ENCODE assay signal across 23 mouse cellular contexts in the genomic region with DNA sequence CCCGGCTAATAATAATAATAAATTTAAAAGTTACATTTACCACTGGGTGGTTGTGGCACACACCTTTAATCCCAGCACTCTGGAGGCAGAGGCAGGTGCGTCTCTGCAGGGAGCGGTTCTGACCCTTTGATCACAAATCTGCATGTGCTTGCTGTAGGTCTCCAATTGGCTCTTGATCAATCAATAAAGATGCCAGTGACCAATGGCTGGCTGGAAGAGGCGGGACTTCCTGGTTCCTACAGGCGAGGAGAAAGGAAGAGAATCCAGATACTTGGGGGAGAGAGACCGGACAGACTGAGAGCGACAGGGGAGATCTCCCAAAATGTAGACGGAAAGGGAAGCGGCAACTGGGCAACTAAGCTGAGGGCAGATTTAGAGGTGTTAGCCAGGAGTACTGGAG. TPM values are rescaled to one million over a fixed set of nuclear protein-coding genes. Genes with fewer than 3 reads are reported as not detected.
DNase-seq lines count a peak whose midpoint lies in the region; ATAC-seq and TF ChIP-seq lines count a peak whose summit lies in the region.
"Had no signal": no experiment of that assay in that cellular context is flagged by ENCODE, and none has a peak within 500 bp of the region (broad histone marks: within the 10 kb centered on the region; RNA-seq: fewer than 3 reads in every experiment).

No protein-coding gene starts in this region.

- no peak for TF ChIP-seq POLR2A in CH12.LX (IDR thresholded peaks at IDR 0.05; ENCODE audit: low read depth, low read length)

- no peak for TF ChIP-seq CTCF in CH12.LX (conservative IDR thresholded peaks at IDR 0.05 in 1 of 2, IDR thresholded peaks at IDR 0.05 in 1 of 2; ENCODE audit: low read depth in 2 of 2, low read length in 2 of 2)
- TF ChIP-seq CTCF in liver, postnatal 0 days (IDR thresholded peaks at IDR 0.05; ENCODE audit: low read depth) = no peak

- peaks cover 42 to 64% of the 10 kb centered on the region in 2 experiments for H3K4me1 ChIP-seq in CH12.LX (ENCODE audit: control insufficient read depth in 1 of 2, insufficient read depth in 2 of 2)
- H3K4me1 ChIP-seq in liver, postnatal 0 days (ENCODE audit: insufficient read depth) = peaks cover 4% of the 10 kb centered on the region; the same call in 1 of the 2 replicates

- H3K9ac ChIP-seq in CH12.LX (ENCODE audit: insufficient read depth, low read depth) = no peak overlapping the region
- no peak overlapping the region for H3K9ac ChIP-seq in liver, postnatal 0 days (replicated peaks)
- H3K9ac ChIP-seq: embryonic facial prominence, embryonic 13.5 days; kidney, embryonic 15.5 days; limb, embryonic 13.5 days had no signal

- H3K36me3 ChIP-seq in CH12.LX (replicated peaks in 1 of 2; ENCODE audit: control insufficient read depth in 1 of 2, insufficient read depth in 1 of 2, low read length in 1 of 2) = peaks cover 0 to 6% of the 10 kb centered on the region in 2 experiments
- H3K36me3 ChIP-seq in liver, postnatal 0 days (replicated peaks; ENCODE audit: insufficient read depth, low read length) = no peaks in the 10 kb centered on the region
- H3K36me3 ChIP-seq: embryonic facial prominence, embryonic 13.5 days; kidney, embryonic 15.5 days; limb, embryonic 13.5 days had no signal

- 0 out of 2 replicates have a peak, but pooled peaks cover 3% of the 10 kb centered on the region for H3K79me2 ChIP-seq in CH12.LX (replicated peaks; ENCODE audit: control insufficient read depth, extremely low read depth, insufficient read depth, poor library complexity, severe bottlenecking)

- TF ChIP-seq RAD21 in CH12.LX (IDR thresholded peaks at IDR 0.05; ENCODE audit: low read depth, low read length) = no peak

- H3K27ac ChIP-seq in CH12.LX (ENCODE audit: insufficient read depth, low read depth) = peak overlapping the region; percentile 98; the same call in 1 of the 2 replicates
- no peak overlapping the region for H3K27ac ChIP-seq in liver, postnatal 0 days (ENCODE audit: low read depth)
- H3K27ac ChIP-seq: embryonic facial prominence, embryonic 13.5 days; hindbrain, postnatal 0 days; kidney, embryonic 15.5 days; layer of hippocampus, adult 2 months; limb, embryonic 13.5 days had no signal

- WGBS in liver, postnatal 0 days (ENCODE audit: insufficient replicate concordance) = 83% methylated on average over 9 of the region's 9 CpGs

- dilution Hi-C loops in CH12.LX (cut with MboI; ENCODE audit: extremely low pct_ligation_motif_present, extremely low pct_unique_long_range_greater_than_20kb, low sequenced_read_pairs) = no loop called here

- ATAC-seq in liver, postnatal 0 days = no peak
- ATAC-seq: forebrain, embryonic 16.5 days; hindbrain, postnatal 0 days had no signal

- in situ Hi-C loops in CH12.LX (cut with MboI; ENCODE audit: low pct_ligation_motif_present, low pct_unique_long_range_greater_than_20kb, low sequenced_read_pairs) = no loop called here

- H3K27me3 ChIP-seq in CH12.LX (replicated peaks) = no peaks in the 10 kb centered on the region
- no peaks in the 10 kb centered on the region for H3K27me3 ChIP-seq in liver, postnatal 0 days (ENCODE audit: insufficient read depth, low read length)
- H3K27me3 ChIP-seq: embryonic facial prominence, embryonic 13.5 days; limb, embryonic 13.5 days had no signal

- no peak for TF ChIP-seq EP300 in CH12.LX (IDR thresholded peaks at IDR 0.05; ENCODE audit: low read length)
- no peak for TF ChIP-seq EP300 in liver, postnatal 0 days (IDR thresholded peaks at IDR 0.05; ENCODE audit: low read depth)

- peak; percentile 42 for DNase-seq in layer of hippocampus, adult 9-11 months
- DNase-seq in layer of hippocampus, adult 18-20 months (ENCODE audit: low spot score in 2 of 2) = no peak
- peak; percentile 66 for DNase-seq in 416B (ENCODE audit: low read depth)
- DNase-seq in CH12.LX (ENCODE audit: extremely low read depth) = peak; percentile 54
- peak; percentile 97 for DNase-seq in R1 (ENCODE audit: low read depth, low spot score)
- no peak for DNase-seq in right cerebral cortex, adult 18-20 months
- DNase-seq in neural tube, embryonic 10.5 days (ENCODE audit: extremely low spot score, low spot score) = no peak
- no peak for DNase-seq in liver, postnatal 0 days
- DNase-seq: adrenal gland, postnatal 25 days; cerebellum, adult 2 months; midbrain, embryonic 14.5 days; spleen, adult 18-20 months; thymus, postnatal 25 days had no signal

- peak overlapping the region in 1 of 3 experiments; percentile 70 for H3K4me3 ChIP-seq in CH12.LX (replicated peaks in 1 of 3; ENCODE audit: low read depth in 2 of 3, low read length in 2 of 3, poor library complexity in 1 of 3)
- H3K4me3 ChIP-seq in liver, postnatal 0 days (ENCODE audit: low read depth, low read length) = no peak overlapping the region
- H3K4me3 ChIP-seq: embryonic facial prominence, embryonic 13.5 days; kidney, embryonic 15.5 days; layer of hippocampus, adult 2 months; limb, embryonic 13.5 days; myocyte had no signal

- peaks cover 5% of the 10 kb centered on the region for H3K9me3 ChIP-seq in CH12.LX (replicated peaks; ENCODE audit: low read length)
- no peaks in the 10 kb centered on the region for H3K9me3 ChIP-seq in liver, postnatal 0 days (ENCODE audit: low read length)
- H3K9me3 ChIP-seq: embryonic facial prominence, embryonic 13.5 days; kidney, embryonic 15.5 days; limb, embryonic 13.5 days had no signal

- H3K4me2 ChIP-seq in CH12.LX (ENCODE audit: insufficient read depth, low read depth, poor library complexity, severe bottlenecking) = no peak overlapping the region
- no peak overlapping the region for H3K4me2 ChIP-seq in liver, postnatal 0 days (ENCODE audit: low read depth, low read length)
- H3K4me2 ChIP-seq: embryonic facial prominence, embryonic 13.5 days; heart, embryonic 11.5 days; kidney, embryonic 15.5 days; limb, embryonic 13.5 days had no signal

TF ChIP-seq in CH12.LX, 34 proteins besides CTCF, POLR2A, EP300 and RAD21:
- TF ChIP-seq RCOR1 (conservative IDR thresholded peaks at IDR 0.05; ENCODE audit: low read depth, low read length) = no peak
- peak; percentile 61 for TF ChIP-seq ELF1 (IDR thresholded peaks at IDR 0.05; ENCODE audit: low read depth, low read length)
- TF ChIP-seq CHD1 (IDR thresholded peaks at IDR 0.05; ENCODE audit: low read depth, low read length) = no peak
- TF ChIP-seq POLR2AphosphoS2 (IDR thresholded peaks at IDR 0.05; ENCODE audit: low read depth, low read length) = no peak
- TF ChIP-seq NELFE (IDR thresholded peaks at IDR 0.05; ENCODE audit: low read depth, low read length) = no peak
TF ChIP-seq in CH12.LX: peak in this region for 1.

RNA-seq across cellular contexts. Expression of a gene that starts 10.4 kb away (rescaled TPM):
- total RNA-seq in layer of hippocampus, adult 18-20 months (2021) = under 1 TPM; 0.46 to 0.64 TPM
- total RNA-seq in CH12.LX (2012; rRNA removed) (43.4 and 65.7 TPM in 2 replicates), CH12.LX (2014; rRNA removed) (25.9 and 26.3 TPM in 2 replicates)
- 49.6 and 53.9 TPM in 2 replicates for polyA plus RNA-seq in CH12.LX (2012; ENCODE audit: insufficient read length, low read depth)
- 0.06 and 0.34 TPM in 2 replicates for polyA plus RNA-seq in liver, postnatal 0 days (2015; fragmentation: Nextera tagmentation; extraction: Ambion mirVana)
- total RNA-seq: common myeloid progenitor, adult 5-6 weeks; hindbrain, postnatal 0 days; megakaryocyte progenitor cell, adult 5-6 weeks had no signal
- polyA plus RNA-seq: forebrain, embryonic 16.5 days had no signal

RNA-seq across cellular contexts. Expression of a gene that starts 26.2 kb away (rescaled TPM):
- 10 to 100 TPM; 43.2 to 45.7 TPM for total RNA-seq in layer of hippocampus, adult 18-20 months (2021)
- 26.5 and 28.8 TPM in 2 replicates for total RNA-seq in CH12.LX (2012; rRNA removed)
- 15.1 and 15.5 TPM in 2 replicates for total RNA-seq in CH12.LX (2014; rRNA removed)
- polyA plus RNA-seq in CH12.LX (2012; ENCODE audit: insufficient read length, low read depth) = 18.4 and 22.5 TPM in 2 replicates
- 4.7 and 5.2 TPM in 2 replicates for polyA plus RNA-seq in liver, postnatal 0 days (2015; fragmentation: Nextera tagmentation; extraction: Ambion mirVana)

RNA-seq across cellular contexts. Expression of a gene that starts 44.3 kb away (rescaled TPM):
- 100 to 1,000 TPM; 215 to 217 TPM for total RNA-seq in layer of hippocampus, adult 18-20 months (2021)
- total RNA-seq in CH12.LX (2012; rRNA removed) (198 and 208 TPM in 2 replicates), CH12.LX (2014; rRNA removed) (240 and 277 TPM in 2 replicates)
- 107 and 126 TPM in 2 replicates for polyA plus RNA-seq in CH12.LX (2012; ENCODE audit: insufficient read length, low read depth)
- polyA plus RNA-seq in liver, postnatal 0 days (2015; fragmentation: Nextera tagmentation; extraction: Ambion mirVana) = 101 and 107 TPM in 2 replicates

Comparison
In these comparisons a context has a peak if more than half of its experiments do, and no peak if none do; other contexts are left out.
1. DNase-seq: peak in layer of hippocampus, adult 9-11 months (single experiment), 416B (single experiment), CH12.LX (single experiment) and R1 (single experiment); none in layer of hippocampus, adult 18-20 months (0 of 2), right cerebral cortex, adult 18-20 months (single experiment), neural tube, embryonic 10.5 days (single experiment) and liver, postnatal 0 days (single experiment).
2. RNA of a gene that starts 10.4 kb away (total RNA-seq): 25.9 to 65.7 TPM in CH12.LX; 0.46 to 0.64 TPM in layer of hippocampus, adult 18-20 months; every median in the first group is over 10 times any median in the second.